Mouse (Mus musculus): ENCODE data around the gene Rpl23a.

Rpl23a gene

GRCm38 (mm10) chr11:78161169-78161568 lies 22.2 kb downstream of the Rpl23a start:
- no peaks in the 10 kb centered on the region for H3K27me3 ChIP-seq (ENCODE audit: insufficient read depth, low read length)
- no peaks in the 10 kb centered on the region for H3K9me3 ChIP-seq (ENCODE audit: low read length)
- H3K36me3 ChIP-seq (ENCODE audit: insufficient read depth, low read length), result peaks cover 75% of the 10 kb centered on the region
- peaks cover 84% of the 10 kb centered on the region for H3K4me1 ChIP-seq (replicated peaks; ENCODE audit: low read depth, low read length)
- TF ChIP-seq POU5F1 (IDR thresholded peaks at IDR 0.05; ENCODE audit: borderline replicate concordance, low read length) (no peak), CTCF (conservative IDR thresholded peaks at IDR 0.05; ENCODE audit: low read length) (no peak), NANOG (IDR thresholded peaks at IDR 0.05; ENCODE audit: borderline replicate concordance, low read length) (no peak)
- 0 out of 2 replicates have a peak overlapping the region, but pooled peaks have one; percentile 52 for H3K4me3 ChIP-seq (replicated peaks; ENCODE audit: low read length)

- Histone ChIP-seq H3K9me3 (ENCODE audit: low read length) (no peaks in the 10 kb centered on the region), H3K4me3 (replicated peaks; ENCODE audit: low read length) (peak overlapping the region; percentile 52), H3K27me3 (ENCODE audit: insufficient read depth, low read length) (no peaks in the 10 kb centered on the region), H3K36me3 (ENCODE audit: insufficient read depth, low read length) (peaks cover 80% of the 10 kb centered on the region), H3K4me1 (replicated peaks; ENCODE audit: low read depth, low read length) (peaks cover 83% of the 10 kb centered on the region)
- TF ChIP-seq CTCF (conservative IDR thresholded peaks at IDR 0.05; ENCODE audit: low read length), result no peak
- no peak for TF ChIP-seq NANOG (IDR thresholded peaks at IDR 0.05; ENCODE audit: borderline replicate concordance, low read length)
- no peak for TF ChIP-seq POU5F1 (IDR thresholded peaks at IDR 0.05; ENCODE audit: borderline replicate concordance, low read length)
Observed at GRCm38 (mm10) chr11:78160675-78161074, 22.7 kb downstream of the Rpl23a start.

- peaks cover 85% of the 10 kb centered on the region for H3K36me3 ChIP-seq (ENCODE audit: insufficient read depth, low read length)
- TF ChIP-seq NANOG (IDR thresholded peaks at IDR 0.05; ENCODE audit: borderline replicate concordance, low read length), result no peak
- no peak for TF ChIP-seq POU5F1 (IDR thresholded peaks at IDR 0.05; ENCODE audit: borderline replicate concordance, low read length)
- TF ChIP-seq CTCF (conservative IDR thresholded peaks at IDR 0.05; ENCODE audit: low read length), result no peak
- H3K27me3 ChIP-seq (ENCODE audit: insufficient read depth, low read length), result no peaks in the 10 kb centered on the region
- peak overlapping the region; percentile 52 for H3K4me3 ChIP-seq (replicated peaks; ENCODE audit: low read length)
- no peaks in the 10 kb centered on the region for H3K9me3 ChIP-seq (ENCODE audit: low read length)
- peaks cover 86% of the 10 kb centered on the region for H3K4me1 ChIP-seq (replicated peaks; ENCODE audit: low read depth, low read length)
Observed at GRCm38 (mm10) chr11:78160171-78160570, 23.2 kb downstream of the Rpl23a start.

- peaks cover 91% of the 10 kb centered on the region for H3K36me3 ChIP-seq (ENCODE audit: insufficient read depth, low read length)
- no peaks in the 10 kb centered on the region for H3K27me3 ChIP-seq (ENCODE audit: insufficient read depth, low read length)
- H3K9me3 ChIP-seq (ENCODE audit: low read length), result no peaks in the 10 kb centered on the region
- H3K4me3 ChIP-seq (replicated peaks; ENCODE audit: low read length), result peak overlapping the region; percentile 52
- no peak for TF ChIP-seq CTCF (conservative IDR thresholded peaks at IDR 0.05; ENCODE audit: low read length)
- no peak for TF ChIP-seq POU5F1 (IDR thresholded peaks at IDR 0.05; ENCODE audit: borderline replicate concordance, low read length)
- TF ChIP-seq NANOG (IDR thresholded peaks at IDR 0.05; ENCODE audit: borderline replicate concordance, low read length), result no peak
- peaks cover 89% of the 10 kb centered on the region for H3K4me1 ChIP-seq (replicated peaks; ENCODE audit: low read depth, low read length)
Observed at GRCm38 (mm10) chr11:78159557-78159956, 23.8 kb downstream of the Rpl23a start.

GRCm38 (mm10) chr11:78159096-78159495 lies 24.3 kb downstream of the Rpl23a start:
- Histone ChIP-seq H3K9me3 (ENCODE audit: low read length) (no peaks in the 10 kb centered on the region), H3K27me3 (ENCODE audit: insufficient read depth, low read length) (no peaks in the 10 kb centered on the region), H3K4me1 (replicated peaks; ENCODE audit: low read depth, low read length) (peaks cover 94% of the 10 kb centered on the region), H3K36me3 (ENCODE audit: insufficient read depth, low read length) (peaks cover 96% of the 10 kb centered on the region), H3K4me3 (replicated peaks; ENCODE audit: low read length) (no peak overlapping the region)
- peak; percentile 83 for TF ChIP-seq CTCF (conservative IDR thresholded peaks at IDR 0.05; ENCODE audit: low read length)
- no peak for TF ChIP-seq NANOG (IDR thresholded peaks at IDR 0.05; ENCODE audit: borderline replicate concordance, low read length)

- Histone ChIP-seq H3K4me1 (replicated peaks; ENCODE audit: low read depth, low read length) (peaks cover 86% of the 10 kb centered on the region), H3K4me3 (replicated peaks; ENCODE audit: low read length) (no peak overlapping the region), H3K36me3 (ENCODE audit: insufficient read depth, low read length) (peaks cover 95% of the 10 kb centered on the region), H3K9me3 (ENCODE audit: low read length) (no peaks in the 10 kb centered on the region), H3K27me3 (ENCODE audit: insufficient read depth, low read length) (no peaks in the 10 kb centered on the region)
- TF ChIP-seq NANOG (IDR thresholded peaks at IDR 0.05; ENCODE audit: borderline replicate concordance, low read length) (no peak), CTCF (conservative IDR thresholded peaks at IDR 0.05; ENCODE audit: low read length) (no peak), POU5F1 (IDR thresholded peaks at IDR 0.05; ENCODE audit: borderline replicate concordance, low read length) (no peak)
Observed at GRCm38 (mm10) chr11:78156156-78156699, 27.2 kb downstream of the Rpl23a start.

- Histone ChIP-seq H3K4me1 (replicated peaks; ENCODE audit: low read depth, low read length) (peaks cover 81% of the 10 kb centered on the region), H3K9me3 (ENCODE audit: low read length) (no peaks in the 10 kb centered on the region), H3K36me3 (ENCODE audit: insufficient read depth, low read length) (peaks cover 93% of the 10 kb centered on the region), H3K4me3 (replicated peaks; ENCODE audit: low read length) (no peak overlapping the region), H3K27me3 (ENCODE audit: insufficient read depth, low read length) (no peaks in the 10 kb centered on the region)
- TF ChIP-seq POU5F1 (IDR thresholded peaks at IDR 0.05; ENCODE audit: borderline replicate concordance, low read length), result no peak
- no peak for TF ChIP-seq NANOG (IDR thresholded peaks at IDR 0.05; ENCODE audit: borderline replicate concordance, low read length)
- no peak for TF ChIP-seq CTCF (conservative IDR thresholded peaks at IDR 0.05; ENCODE audit: low read length)
Observed at GRCm38 (mm10) chr11:78155674-78156073, 27.7 kb downstream of the Rpl23a start.

- Histone ChIP-seq H3K27me3 (ENCODE audit: insufficient read depth, low read length) (no peaks in the 10 kb centered on the region), H3K9me3 (ENCODE audit: low read length) (no peaks in the 10 kb centered on the region), H3K4me1 (replicated peaks; ENCODE audit: low read depth, low read length) (peaks cover 63% of the 10 kb centered on the region), H3K4me3 (replicated peaks; ENCODE audit: low read length) (no peak overlapping the region), H3K36me3 (ENCODE audit: insufficient read depth, low read length) (peaks cover 92% of the 10 kb centered on the region)
- TF ChIP-seq POU5F1 (IDR thresholded peaks at IDR 0.05; ENCODE audit: borderline replicate concordance, low read length) (no peak), NANOG (IDR thresholded peaks at IDR 0.05; ENCODE audit: borderline replicate concordance, low read length) (no peak), CTCF (conservative IDR thresholded peaks at IDR 0.05; ENCODE audit: low read length) (no peak)
Observed at GRCm38 (mm10) chr11:78153778-78154177, 29.6 kb downstream of the Rpl23a start.
